Mouse (Mus musculus) cerebellum, adult 11 months (tissue): ENCODE data around the gene Cd81.

Source experiments
- DNase-seq: peaks from one replicate; pipeline ENCODE4 v3.0.0; 2022

Gene Cd81

GRCm38 (mm10) chr7:143052626-143053007 lies at the start of gene Cd81:
Gene Cd81, plus strand, starts transcription at chr7:143052739.
- peak; percentile 76 for DNase-seq

GRCm38 (mm10) chr7:143004727-143005343 lies 47.7 kb upstream of the Cd81 start, which contains the start of gene Tspan32:
Gene Tspan32, plus strand, starts transcription at chr7:143005046.
- DNase-seq, result no peak

GRCm38 (mm10) chr7:143005344-143006096 lies 47.0 kb upstream of the Cd81 start:
- no peak for DNase-seq

- no peak for DNase-seq
These were observed 46.3 kb upstream of the Cd81 start for GRCm38 (mm10) chr7:143006097-143006755.

GRCm38 (mm10) chr7:143006756-143007598 lies 45.6 kb upstream of the Cd81 start:
- DNase-seq, result no peak

GRCm38 (mm10) chr7:143007599-143008369 lies 44.8 kb upstream of the Cd81 start:
- peak; percentile 84 for DNase-seq

GRCm38 (mm10) chr7:143008370-143008926 lies 44.1 kb upstream of the Cd81 start:
- DNase-seq, result no peak

GRCm38 (mm10) chr7:143008996-143009665 lies 43.4 kb upstream of the Cd81 start:
- DNase-seq, result no peak

- DNase-seq, result no peak
These were observed 42.5 kb upstream of the Cd81 start for GRCm38 (mm10) chr7:143009996-143010395.

- DNase-seq, result no peak
These were observed 41.3 kb upstream of the Cd81 start for GRCm38 (mm10) chr7:143011226-143011625.

- DNase-seq, result no peak
These were observed 40.2 kb upstream of the Cd81 start for GRCm38 (mm10) chr7:143012230-143012875.

GRCm38 (mm10) chr7:143013420-143014178 lies 38.9 kb upstream of the Cd81 start:
- DNase-seq, result peak; percentile 58

GRCm38 (mm10) chr7:143014862-143015659 lies 37.5 kb upstream of the Cd81 start:
- no peak for DNase-seq

- peak; percentile 14 for DNase-seq
These were observed 36.6 kb upstream of the Cd81 start for GRCm38 (mm10) chr7:143015755-143016423.

GRCm38 (mm10) chr7:143016424-143017142 lies 36.0 kb upstream of the Cd81 start:
- DNase-seq, result no peak

GRCm38 (mm10) chr7:143017181-143017580 lies 35.4 kb upstream of the Cd81 start:
- DNase-seq, result no peak

- DNase-seq, result no peak
These were observed 32.5 kb upstream of the Cd81 start for GRCm38 (mm10) chr7:143020040-143020439.

- no peak for DNase-seq
These were observed 31.8 kb upstream of the Cd81 start for GRCm38 (mm10) chr7:143020764-143021163.
